Mouse (Mus musculus) embryonic facial prominence, embryonic 15.5 days (tissue): ENCODE measurements around the gene 9530003J23Rik. TPM values are rescaled to one million over a fixed set of nuclear protein-coding genes. Genes with fewer than 3 reads are reported as not detected.
"Not testable (repeated sequence)": the region's sequence is repeated elsewhere in the genome, so short reads cannot be mapped to it uniquely, and the experiment has no call there.

Experiments used
- ATAC-seq: fragments of 200-750 bp; cut with Nextera tagmentation; 2 replicates; pipeline ENCODE4 v1.8.0; 2017; ENCODE audit warnings: low read depth, moderate TSS enrichment; ENCODE audit not compliant: insufficient number of reproducible peaks, low FRiP score, low TSS enrichment
- H3K27ac ChIP-seq: fragments of 300-500 bp; sonication (generic); replicated peaks from 2 replicates; pipeline ENCODE4 v1.5.1; 2015; ENCODE audit warnings: mild to moderate bottlenecking, inconsistent platforms
- H3K27me3 ChIP-seq: fragments of 300-500 bp; sonication (generic); 2 replicates; pipeline ENCODE4 v1.6.1; 2015; ENCODE audit warnings: inconsistent platforms
- H3K36me3 ChIP-seq: fragments of 300-500 bp; sonication (generic); 2 replicates; pipeline ENCODE4 v1.6.1; 2015; ENCODE audit warnings: mild to moderate bottlenecking, inconsistent platforms
- H3K4me1 ChIP-seq: fragments of 300-500 bp; sonication (generic); 2 replicates; pipeline ENCODE4 v1.6.1; 2015; ENCODE audit warnings: inconsistent platforms
- H3K4me2 ChIP-seq: fragments of 300-500 bp; sonication (generic); replicated peaks from 2 replicates; pipeline ENCODE4 v1.6.1; 2015; ENCODE audit warnings: mild to moderate bottlenecking, inconsistent platforms
- H3K4me3 ChIP-seq: fragments of 300-500 bp; sonication (generic); replicated peaks from 2 replicates; pipeline ENCODE4 v1.5.1; 2015; ENCODE audit warnings: mild to moderate bottlenecking, inconsistent platforms
- H3K9ac ChIP-seq: fragments of 300-500 bp; sonication (generic); 2 replicates; pipeline ENCODE4 v1.6.1; 2015; ENCODE audit warnings: inconsistent platforms
- H3K9me3 ChIP-seq: fragments of 300-500 bp; sonication (generic); replicated peaks from 2 replicates; pipeline ENCODE4 v1.6.1; 2016; ENCODE audit warnings: inconsistent platforms
- WGBS: fragments of 180-500 bp; shearing (Covaris S2); methylation state at CpG from one replicate; pipeline ENCODE4 v1.1.7; 2015; 5-methylcytosine and 5-hydroxymethylcytosine counted together
- polyA plus RNA-seq: library from polyadenylated mRNA; unstranded; fragments of >200 nt; fragmentation: Nextera tagmentation; extraction: Ambion mirVana; gene quantifications from 2 replicates; pipeline ENCODE4 v1.2.1, GENCODE M21; 2015

9530003J23Rik gene
- polyA plus RNA-seq, 1 experiment from 2014 or later, result not detected

- ATAC-seq, result peak; percentile 94
- H3K4me1 ChIP-seq, result peaks cover 18% of the 10 kb centered on the region
Observed at GRCm38 (mm10) chr10:117224102-117224990, 14.2 kb downstream of the 9530003J23Rik start, which contains the start of gene Yeats4. TSS of gene Yeats4 (minus strand) at chr10:117224507.

GRCm38 (mm10) chr10:117223758-117224101 is 14.8 kb downstream of the 9530003J23Rik start:
- Histone ChIP-seq H3K9ac (peak overlapping the region; percentile 78), H3K27ac (no peak overlapping the region), H3K9me3 (no peaks in the 10 kb centered on the region), H3K27me3 (no peaks in the 10 kb centered on the region), H3K4me2 (peak overlapping the region; percentile 83), H3K36me3 (peaks cover 36% of the 10 kb centered on the region), H3K4me3 (peak overlapping the region; percentile 67), H3K4me1 (peaks cover 18% of the 10 kb centered on the region)
- no peak; the same call in 1 of the 2 replicates for ATAC-seq
- WGBS, result 0% methylated on average over 9 of the region's 9 CpGs

More at GRCm38 (mm10) chr10:117224102-117224990, 14.2 kb downstream of the 9530003J23Rik start, which contains the start of gene Yeats4:
- Histone ChIP-seq H3K9me3 (no peaks in the 10 kb centered on the region), H3K4me3 (peak within 1 kb of the TSS; percentile 67), H3K27ac (peak within 1 kb of the TSS; percentile 96), H3K36me3 (peaks cover 34% of the 10 kb centered on the region), H3K9ac (peak within 1 kb of the TSS; percentile 78), H3K27me3 (no peaks in the 10 kb centered on the region), H3K4me2 (peak within 1 kb of the TSS; percentile 83)
- under 1% methylated on average over 62 of the region's 63 CpGs for WGBS

- H3K4me3 ChIP-seq, result no peak overlapping the region
- ATAC-seq, result no peak
- no peak overlapping the region for H3K27ac ChIP-seq
- no peaks in the 10 kb centered on the region for H3K27me3 ChIP-seq
- no peaks in the 10 kb centered on the region for H3K9me3 ChIP-seq
- H3K4me1 ChIP-seq, result peaks cover 18% of the 10 kb centered on the region
- 0 out of 2 replicates have a peak overlapping the region, but pooled peaks have one; percentile 4 for H3K9ac ChIP-seq
- 0 out of 2 replicates have a peak overlapping the region, but pooled peaks have one; percentile 83 for H3K4me2 ChIP-seq
- 57% methylated on average over 3 of the region's 3 CpGs for WGBS
- peaks cover 45% of the 10 kb centered on the region for H3K36me3 ChIP-seq
Observed at GRCm38 (mm10) chr10:117222821-117223220, 15.7 kb downstream of the 9530003J23Rik start.

GRCm38 (mm10) chr10:117218351-117218750 is 20.2 kb downstream of the 9530003J23Rik start:
- Histone ChIP-seq H3K36me3 (peaks cover 83% of the 10 kb centered on the region), H3K4me3 (no peak overlapping the region), H3K27ac (no peak overlapping the region), H3K27me3 (no peaks in the 10 kb centered on the region), H3K9ac (no peak overlapping the region), H3K4me1 (peaks cover 7% of the 10 kb centered on the region), H3K9me3 (no peaks in the 10 kb centered on the region), H3K4me2 (no peak overlapping the region)
- no peak for ATAC-seq
- 82% methylated on average over 8 of the region's 8 CpGs for WGBS

- no peak for ATAC-seq
Observed at GRCm38 (mm10) chr10:117217246-117217840, 21.2 kb downstream of the 9530003J23Rik start.

GRCm38 (mm10) chr10:117216793-117217192 is 21.7 kb downstream of the 9530003J23Rik start:
- no peaks in the 10 kb centered on the region for H3K4me1 ChIP-seq
- no peak overlapping the region for H3K4me2 ChIP-seq
- no peak overlapping the region for H3K9ac ChIP-seq
- no peak overlapping the region for H3K27ac ChIP-seq
- WGBS, result 70% methylated on average over 5 of the region's 5 CpGs
- H3K27me3 ChIP-seq, result no peaks in the 10 kb centered on the region
- peaks cover 72% of the 10 kb centered on the region for H3K36me3 ChIP-seq
- ATAC-seq, result no peak
- H3K4me3 ChIP-seq, result no peak overlapping the region
- no peaks in the 10 kb centered on the region for H3K9me3 ChIP-seq

More at GRCm38 (mm10) chr10:117217246-117217840, 21.2 kb downstream of the 9530003J23Rik start:
- no peaks in the 10 kb centered on the region for H3K27me3 ChIP-seq
- WGBS, result 84% methylated on average over 20 of the region's 20 CpGs
- H3K9ac ChIP-seq, result no peak overlapping the region
- H3K4me2 ChIP-seq, result no peak overlapping the region
- peaks cover 78% of the 10 kb centered on the region for H3K36me3 ChIP-seq
- H3K9me3 ChIP-seq, result no peaks in the 10 kb centered on the region
- H3K4me3 ChIP-seq, result no peak overlapping the region
- no peaks in the 10 kb centered on the region for H3K4me1 ChIP-seq
- H3K27ac ChIP-seq, result no peak overlapping the region

- Histone ChIP-seq H3K4me2 (no peak overlapping the region), H3K27ac (no peak overlapping the region), H3K9ac (no peak overlapping the region), H3K9me3 (no peaks in the 10 kb centered on the region), H3K27me3 (no peaks in the 10 kb centered on the region), H3K36me3 (peaks cover 65% of the 10 kb centered on the region), H3K4me1 (no peaks in the 10 kb centered on the region), H3K4me3 (no peak overlapping the region)
- WGBS, result 93% methylated on average over 9 of the region's 9 CpGs
- ATAC-seq, result no peak
Observed at GRCm38 (mm10) chr10:117216132-117216495, 22.4 kb downstream of the 9530003J23Rik start.

- no peaks in the 10 kb centered on the region for H3K4me1 ChIP-seq
- H3K36me3 ChIP-seq, result peaks cover 61% of the 10 kb centered on the region
- H3K27ac ChIP-seq, result no peak overlapping the region
- no peak overlapping the region for H3K9ac ChIP-seq
- no peaks in the 10 kb centered on the region for H3K9me3 ChIP-seq
- 92% methylated on average over 25 of the region's 25 CpGs for WGBS
- H3K4me3 ChIP-seq, result no peak overlapping the region
- no peak overlapping the region for H3K4me2 ChIP-seq
- ATAC-seq, result no peak
- no peaks in the 10 kb centered on the region for H3K27me3 ChIP-seq
Observed at GRCm38 (mm10) chr10:117215409-117216131, 22.9 kb downstream of the 9530003J23Rik start.

- no peaks in the 10 kb centered on the region for H3K27me3 ChIP-seq
- H3K4me1 ChIP-seq, result no peaks in the 10 kb centered on the region
- no peaks in the 10 kb centered on the region for H3K9me3 ChIP-seq
- no peak for ATAC-seq
- no peak overlapping the region for H3K4me3 ChIP-seq
- peaks cover 20% of the 10 kb centered on the region for H3K36me3 ChIP-seq
- no peak overlapping the region for H3K27ac ChIP-seq
- no peak overlapping the region for H3K9ac ChIP-seq
- 85% methylated on average over 6 of the region's 6 CpGs for WGBS
- H3K4me2 ChIP-seq, result no peak overlapping the region
Observed at GRCm38 (mm10) chr10:117211023-117211422, 27.5 kb downstream of the 9530003J23Rik start.

GRCm38 (mm10) chr10:117209469-117209938 is 29.0 kb downstream of the 9530003J23Rik start:
- Histone ChIP-seq H3K4me1 (no peaks in the 10 kb centered on the region), H3K27ac (no peak overlapping the region), H3K4me3 (peak overlapping the region; percentile 33), H3K9me3 (no peaks in the 10 kb centered on the region), H3K4me2 (peak overlapping the region; percentile 47), H3K36me3 (peaks cover 5% of the 10 kb centered on the region; the same call in 1 of the 2 replicates), H3K9ac (no peak overlapping the region), H3K27me3 (no peaks in the 10 kb centered on the region)
- 7% methylated on average over 11 of the region's 11 CpGs for WGBS
- no peak for ATAC-seq

GRCm38 (mm10) chr10:117208787-117209186 is 29.7 kb downstream of the 9530003J23Rik start:
- H3K9me3 ChIP-seq, H3K9ac ChIP-seq, H3K4me2 ChIP-seq, H3K4me1 ChIP-seq, H3K36me3 ChIP-seq, H3K27ac ChIP-seq, ATAC-seq, H3K4me3 ChIP-seq, H3K27me3 ChIP-seq: not testable (repeated sequence)
- WGBS, result 93% methylated on average over 6 of the region's 6 CpGs
